Mouse (Mus musculus): ENCODE measurements around the gene 9230104L09Rik. TPM values are rescaled to one million over a fixed set of nuclear protein-coding genes. Genes with fewer than 3 reads are reported as not detected.

The 9230104L09Rik gene
- total and polyA plus RNA-seq, 2 experiments from 2014 or later: 0.67 TPM; not detected in 1

DNA sequence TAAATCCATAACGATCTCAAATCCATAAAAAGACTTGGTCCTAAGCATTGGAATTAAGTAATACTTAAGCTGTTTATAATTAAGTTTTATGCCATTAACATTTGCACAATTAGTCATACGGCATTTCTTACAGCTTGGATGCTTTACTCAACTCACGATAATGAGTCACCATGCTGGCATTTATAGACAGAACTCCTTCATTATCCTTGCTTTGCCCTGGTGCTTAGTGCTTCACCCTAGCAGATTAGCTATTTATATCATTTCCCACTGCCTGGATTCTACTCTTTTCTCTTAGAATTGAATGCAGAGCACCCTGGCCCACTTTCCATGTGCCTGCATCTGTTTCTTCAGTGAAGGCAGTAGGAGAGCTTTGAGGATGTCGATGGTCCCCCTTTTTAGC lies 7.3 kb downstream of the 9230104L09Rik start:
- WGBS: 34% methylated on average over 4 of the region's 4 CpGs
- Histone ChIP-seq H3K9ac (no peak overlapping the region), H3K27ac (ENCODE audit: low read depth, low read length) (no peak overlapping the region), H3K9me3 (ENCODE audit: low read length) (no peaks in the 10 kb centered on the region), H3K36me3 (ENCODE audit: insufficient read depth) (no peaks in the 10 kb centered on the region), H3K4me3 (ENCODE audit: low read depth, low read length) (no peak overlapping the region), H3K4me1 (ENCODE audit: insufficient read depth) (no peaks in the 10 kb centered on the region), H3K27me3 (ENCODE audit: insufficient read depth, low read length) (no peaks in the 10 kb centered on the region), H3K4me2 (ENCODE audit: low read depth) (no peak overlapping the region)
- ATAC-seq (no peak), DNase-seq (no peak)
- no peak for TF ChIP-seq CTCF (IDR thresholded peaks at IDR 0.05; ENCODE audit: low read depth)

DNA sequence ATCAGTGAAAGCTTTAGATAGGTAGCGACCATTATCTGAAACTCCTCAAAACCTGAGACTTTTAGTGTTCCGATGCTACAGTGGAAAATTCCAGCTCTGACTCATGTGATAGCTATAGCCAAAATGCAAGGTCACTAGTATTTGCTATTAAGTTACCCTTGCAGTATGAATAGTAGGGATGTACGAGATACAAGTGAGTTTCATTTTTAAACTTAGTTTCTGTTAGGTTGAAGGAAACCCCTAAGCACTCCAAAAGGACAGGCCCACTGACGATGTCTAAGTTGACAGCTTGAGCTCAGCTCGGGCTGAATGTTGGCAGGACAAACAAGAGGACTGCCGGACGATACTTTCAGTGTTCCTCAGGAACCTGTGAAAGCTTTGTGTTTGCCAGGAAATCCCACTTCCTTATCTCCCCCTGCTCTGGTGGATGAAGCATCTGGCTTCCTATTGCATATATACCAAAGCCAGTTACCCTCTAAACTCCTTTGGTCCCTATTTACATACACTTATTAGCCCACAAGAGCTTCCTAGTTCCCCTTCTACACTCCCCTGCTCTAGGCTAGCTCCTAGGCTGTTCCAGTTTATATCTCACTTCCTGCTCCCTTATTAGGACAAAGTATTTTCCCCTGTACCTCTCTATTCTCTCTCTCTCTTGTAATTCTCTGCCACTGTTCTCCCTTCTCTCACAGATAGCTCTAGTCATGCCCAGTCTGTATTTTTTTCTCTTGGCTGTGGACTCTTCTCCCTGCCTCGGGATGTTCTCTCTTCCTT lies 8.0 kb downstream of the 9230104L09Rik start:
- Histone ChIP-seq H3K4me2 (ENCODE audit: low read depth) (no peak overlapping the region), H3K36me3 (ENCODE audit: insufficient read depth) (no peaks in the 10 kb centered on the region), H3K4me1 (ENCODE audit: insufficient read depth) (no peaks in the 10 kb centered on the region), H3K9me3 (ENCODE audit: low read length) (no peaks in the 10 kb centered on the region), H3K27ac (ENCODE audit: low read depth, low read length) (no peak overlapping the region), H3K4me3 (ENCODE audit: low read depth, low read length) (no peak overlapping the region), H3K9ac (no peak overlapping the region), H3K27me3 (ENCODE audit: insufficient read depth, low read length) (no peaks in the 10 kb centered on the region)
- 66% methylated on average over 8 of the region's 8 CpGs for WGBS
- ATAC-seq: no peak
- no peak for DNase-seq
- TF ChIP-seq CTCF (IDR thresholded peaks at IDR 0.05; ENCODE audit: low read depth): no peak

DNA sequence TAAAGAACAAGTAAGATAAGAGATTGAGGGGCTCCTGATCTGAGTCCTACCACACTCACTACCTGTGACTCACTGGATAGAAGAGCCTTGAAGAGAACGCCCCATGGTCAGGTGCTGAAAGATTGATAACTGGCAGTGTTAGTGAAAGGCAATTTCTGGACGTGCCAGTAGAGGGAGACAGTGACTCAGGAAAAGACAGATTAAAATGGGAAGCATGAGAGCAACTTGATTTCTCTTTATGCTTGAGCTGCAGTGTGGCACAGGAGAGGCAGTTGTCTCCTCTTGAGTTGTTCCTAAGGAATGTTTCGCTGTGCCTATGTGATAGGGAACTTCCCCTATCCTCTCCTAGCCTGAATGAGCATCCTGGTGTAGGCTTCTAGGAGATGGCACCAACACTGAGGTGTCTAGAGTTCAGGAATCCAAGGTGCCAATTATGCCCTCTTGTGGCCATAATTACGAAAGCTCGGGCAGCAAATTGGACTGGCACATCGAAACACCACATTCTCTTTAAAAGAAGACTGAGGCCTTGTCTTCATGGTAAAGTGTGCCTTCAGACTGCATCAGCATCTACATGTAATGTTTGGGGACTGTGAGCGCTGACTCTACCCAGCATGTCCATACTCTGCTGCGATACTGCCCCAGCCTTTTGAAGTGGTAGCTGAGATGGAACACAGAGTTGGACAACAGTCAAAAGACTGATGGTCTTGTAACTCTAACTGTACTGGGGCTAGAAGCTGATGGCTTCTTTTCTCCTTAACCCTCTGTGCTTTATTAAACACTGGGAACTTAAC lies 13.5 kb downstream of the 9230104L09Rik start:
- H3K36me3 ChIP-seq (ENCODE audit: insufficient read depth): no peaks in the 10 kb centered on the region
- no peaks in the 10 kb centered on the region for H3K9me3 ChIP-seq (ENCODE audit: low read length)
- no peaks in the 10 kb centered on the region for H3K4me1 ChIP-seq (ENCODE audit: insufficient read depth)
- no peak overlapping the region for H3K9ac ChIP-seq
- peak; percentile 89 for ATAC-seq
- H3K27me3 ChIP-seq (ENCODE audit: insufficient read depth, low read length): no peaks in the 10 kb centered on the region
- TF ChIP-seq CTCF (IDR thresholded peaks at IDR 0.05; ENCODE audit: low read depth): peak; percentile 86
- DNase-seq: peak; percentile 85
- H3K4me3 ChIP-seq (ENCODE audit: low read depth, low read length): no peak overlapping the region
- no peak overlapping the region for H3K27ac ChIP-seq (ENCODE audit: low read depth, low read length)
- no peak overlapping the region for H3K4me2 ChIP-seq (ENCODE audit: low read depth)
- WGBS: 37% methylated on average over 8 of the region's 8 CpGs

DNA sequence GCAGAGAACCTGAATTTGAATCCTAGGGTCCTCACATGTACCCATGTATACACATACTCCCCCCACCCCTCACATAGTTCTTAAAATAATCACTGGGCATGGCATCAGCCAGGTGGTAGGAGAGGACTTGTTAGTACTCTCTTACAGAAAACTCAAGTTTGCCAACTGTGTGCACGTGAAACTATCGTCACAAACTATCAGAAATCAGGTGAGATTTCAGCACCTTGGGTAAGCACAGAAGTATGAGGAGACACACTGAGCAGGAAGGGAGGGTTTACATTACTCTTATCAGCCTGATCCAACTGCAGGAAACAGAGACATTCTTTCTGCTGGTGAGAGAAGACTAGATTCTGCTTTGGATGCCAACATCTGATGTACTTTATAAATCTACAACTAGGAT lies 25.6 kb downstream of the 9230104L09Rik start:
- Histone ChIP-seq H3K27ac (ENCODE audit: low read depth, low read length) (no peak overlapping the region), H3K4me3 (ENCODE audit: low read depth, low read length) (no peak overlapping the region), H3K9ac (no peak overlapping the region), H3K4me2 (ENCODE audit: low read depth) (no peak overlapping the region), H3K36me3 (ENCODE audit: insufficient read depth) (no peaks in the 10 kb centered on the region), H3K4me1 (ENCODE audit: insufficient read depth) (no peaks in the 10 kb centered on the region), H3K27me3 (ENCODE audit: insufficient read depth, low read length) (no peaks in the 10 kb centered on the region), H3K9me3 (ENCODE audit: low read length) (no peaks in the 10 kb centered on the region)
- TF ChIP-seq CTCF (IDR thresholded peaks at IDR 0.05; ENCODE audit: low read depth): no peak
- ATAC-seq (no peak), DNase-seq (no peak)
- 96% methylated on average over 2 of the region's 2 CpGs for WGBS

DNA sequence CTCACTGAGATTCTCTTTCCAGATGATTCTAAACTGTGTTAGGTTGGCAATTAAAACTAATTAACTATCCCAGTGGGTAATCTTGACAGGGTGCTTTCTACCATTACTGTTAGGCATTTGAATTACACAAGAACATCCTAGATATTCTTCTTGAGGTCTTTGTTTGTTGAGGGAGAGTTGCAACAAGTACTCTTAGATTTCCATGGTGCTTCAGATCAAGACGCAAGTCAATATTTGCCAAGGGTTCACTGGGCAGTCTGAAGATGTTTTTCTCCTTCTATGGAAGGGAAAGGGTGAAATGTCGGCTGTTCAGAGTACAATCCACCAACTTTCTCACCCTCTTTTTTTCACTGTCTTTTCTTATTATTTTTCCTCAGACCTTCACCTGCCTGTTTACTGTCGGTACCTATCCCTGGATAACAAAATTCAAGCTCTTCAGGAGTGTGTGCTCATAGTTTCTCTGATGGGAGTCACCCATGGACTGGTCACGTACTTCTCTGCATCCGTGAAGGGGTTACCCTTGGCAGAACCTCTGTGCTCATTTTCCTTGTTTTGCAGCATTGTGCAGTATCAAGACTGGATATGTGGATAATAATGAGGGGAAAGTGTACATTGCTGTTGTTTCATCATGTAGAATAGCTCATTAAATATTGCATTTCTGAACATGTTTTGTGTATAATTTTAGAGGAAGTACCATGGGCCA lies 26.6 kb downstream of the 9230104L09Rik start:
- H3K4me2 ChIP-seq (ENCODE audit: low read depth): no peak overlapping the region
- no peak overlapping the region for H3K27ac ChIP-seq (ENCODE audit: low read depth, low read length)
- DNase-seq: no peak
- no peaks in the 10 kb centered on the region for H3K4me1 ChIP-seq (ENCODE audit: insufficient read depth)
- H3K9ac ChIP-seq: no peak overlapping the region
- H3K27me3 ChIP-seq (ENCODE audit: insufficient read depth, low read length): no peaks in the 10 kb centered on the region
- H3K36me3 ChIP-seq (ENCODE audit: insufficient read depth): no peaks in the 10 kb centered on the region
- H3K4me3 ChIP-seq (ENCODE audit: low read depth, low read length): no peak overlapping the region
- no peak for ATAC-seq
- 90% methylated on average over 5 of the region's 5 CpGs for WGBS
- no peaks in the 10 kb centered on the region for H3K9me3 ChIP-seq (ENCODE audit: low read length)
- TF ChIP-seq CTCF (IDR thresholded peaks at IDR 0.05; ENCODE audit: low read depth): no peak

DNA sequence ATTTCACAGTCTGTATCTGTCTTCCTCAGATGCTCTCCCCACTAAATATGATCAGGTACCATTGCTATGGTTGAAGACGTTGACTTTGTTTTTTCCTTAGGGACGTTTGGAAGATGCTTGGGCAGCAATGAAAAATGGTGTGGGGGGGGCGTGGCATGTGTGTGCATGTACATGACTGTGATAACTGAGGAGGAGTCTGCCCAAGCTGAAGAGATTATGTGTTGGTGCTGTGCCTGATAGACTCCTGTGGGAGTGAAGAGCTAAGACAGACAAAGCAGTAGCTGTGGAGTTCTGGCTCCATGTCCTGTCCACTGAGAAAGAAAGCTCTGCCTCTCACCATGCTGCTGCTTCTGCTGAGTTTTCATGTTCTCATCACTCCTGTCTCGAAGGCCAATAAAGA lies 29.9 kb downstream of the 9230104L09Rik start, which contains the start of gene Cst9:
Gene Cst9, plus strand, starts transcription at position 236 of the 400 bp plus-strand sequence.
- H3K27ac ChIP-seq (ENCODE audit: low read depth, low read length): no peak within 1 kb of the TSS
- no peaks in the 10 kb centered on the region for H3K4me1 ChIP-seq (ENCODE audit: insufficient read depth)
- no peaks in the 10 kb centered on the region for H3K36me3 ChIP-seq (ENCODE audit: insufficient read depth)
- DNase-seq (no peak), ATAC-seq (no peak)
- H3K27me3 ChIP-seq (ENCODE audit: insufficient read depth, low read length): no peaks in the 10 kb centered on the region
- H3K9ac ChIP-seq: no peak within 1 kb of the TSS
- TF ChIP-seq CTCF (IDR thresholded peaks at IDR 0.05; ENCODE audit: low read depth): no peak
- no peak within 1 kb of the TSS for H3K4me3 ChIP-seq (ENCODE audit: low read depth, low read length)
- H3K4me2 ChIP-seq (ENCODE audit: low read depth): no peak within 1 kb of the TSS
- WGBS: 67% methylated on average over 4 of the region's 4 CpGs
- no peaks in the 10 kb centered on the region for H3K9me3 ChIP-seq (ENCODE audit: low read length)

Data from forebrain, postnatal 0 days (tissue).